Mouse (Mus musculus) lung, adult 18-20 months (tissue): Measurements from ENCODE around the gene Vmn2r84.
"Not testable (repeated sequence)": the region's sequence is repeated elsewhere in the genome, so short reads cannot be mapped to it uniquely, and the experiment has no call there.

ENCODE experiments used
- DNase-seq, 2 experiments: peaks; one replicate each; pipeline ENCODE4 v3.0.0; 2022; ENCODE audit warnings: mixed read lengths in 2 of 2

Vmn2r84 gene

GRCm38 (mm10) chr10:130394232-130394631 is at the start of gene Vmn2r84:
TSS of gene Vmn2r84 (minus strand) at chr10:130394332.
- DNase-seq = no peak

- DNase-seq = not testable (repeated sequence)
These were observed 40.2 kb upstream of the Vmn2r84 start for GRCm38 (mm10) chr10:130434185-130434898.

GRCm38 (mm10) chr10:130429603-130430002 is 35.5 kb upstream of the Vmn2r84 start, which contains the start of gene Vmn2r85:
TSS of gene Vmn2r85 (minus strand) at chr10:130429703.
- not testable (repeated sequence) for DNase-seq

- DNase-seq = not testable (repeated sequence)
These were observed 28.2 kb upstream of the Vmn2r84 start for GRCm38 (mm10) chr10:130422368-130422767.

- DNase-seq = no peak
These were observed 26.3 kb upstream of the Vmn2r84 start for GRCm38 (mm10) chr10:130420401-130420800.

- not testable (repeated sequence) for DNase-seq
These were observed 25.8 kb upstream of the Vmn2r84 start for GRCm38 (mm10) chr10:130419954-130420353.

GRCm38 (mm10) chr10:130416352-130416751 is 22.2 kb upstream of the Vmn2r84 start:
- DNase-seq = not testable (repeated sequence)

- DNase-seq = not testable (repeated sequence)
These were observed 18.1 kb upstream of the Vmn2r84 start for GRCm38 (mm10) chr10:130412167-130412698.

- DNase-seq = no peak
These were observed 19.0 kb downstream of the Vmn2r84 start for GRCm38 (mm10) chr10:130375145-130375544.

GRCm38 (mm10) chr10:130372491-130373173 is 21.5 kb downstream of the Vmn2r84 start:
- no peak for DNase-seq

- no peak for DNase-seq
These were observed 22.5 kb downstream of the Vmn2r84 start for GRCm38 (mm10) chr10:130371644-130372043.

- DNase-seq = no peak
These were observed 24.0 kb downstream of the Vmn2r84 start for GRCm38 (mm10) chr10:130370005-130370682.

GRCm38 (mm10) chr10:130368384-130368783 is 25.7 kb downstream of the Vmn2r84 start:
- no peak for DNase-seq

- DNase-seq = no peak
These were observed 29.4 kb downstream of the Vmn2r84 start for GRCm38 (mm10) chr10:130364766-130365165.

GRCm38 (mm10) chr10:130363438-130364164 is 30.5 kb downstream of the Vmn2r84 start:
- no peak for DNase-seq

- no peak for DNase-seq
These were observed 50.1 kb downstream of the Vmn2r84 start for GRCm38 (mm10) chr10:130344056-130344455.

GRCm38 (mm10) chr10:130340050-130340449 is 54.1 kb downstream of the Vmn2r84 start:
- DNase-seq = not testable (repeated sequence)

- no peak for DNase-seq
These were observed 56.6 kb downstream of the Vmn2r84 start for GRCm38 (mm10) chr10:130337581-130337980.

- no peak for DNase-seq
These were observed 57.7 kb downstream of the Vmn2r84 start for GRCm38 (mm10) chr10:130336385-130336784.

- DNase-seq = no peak
These were observed 63.4 kb downstream of the Vmn2r84 start for GRCm38 (mm10) chr10:130330711-130331110.
